Mouse (Mus musculus) liver, embryonic 15.5 days (tissue): ENCODE data around the gene Bcat2. TPM values are rescaled to one million over a fixed set of nuclear protein-coding genes. Genes with fewer than 3 reads are reported as not detected.

Experiments
- ATAC-seq: fragments of 200-750 bp; cut with Nextera tagmentation; 2 replicates; pipeline ENCODE4 v1.8.0; 2017; ENCODE audit warnings: moderate number of reproducible peaks, mild to moderate bottlenecking, moderate library complexity; ENCODE audit not compliant: insufficient read depth
- H3K27ac ChIP-seq: fragments of 300-500 bp; sonication (generic); replicated peaks from 2 replicates; pipeline ENCODE4 v1.5.1; 2015; ENCODE audit warnings: mild to moderate bottlenecking, inconsistent platforms
- H3K27me3 ChIP-seq: fragments of 300-500 bp; sonication (generic); 2 replicates; pipeline ENCODE4 v1.6.1; 2015; ENCODE audit warnings: mild to moderate bottlenecking, inconsistent platforms
- H3K36me3 ChIP-seq: fragments of 300-500 bp; sonication (generic); replicated peaks from 2 replicates; pipeline ENCODE4 v1.6.1; 2015; ENCODE audit warnings: moderate library complexity, mild to moderate bottlenecking, inconsistent platforms
- H3K4me1 ChIP-seq: fragments of 300-500 bp; sonication (generic); replicated peaks from 2 replicates; pipeline ENCODE4 v1.6.1; 2015; ENCODE audit warnings: inconsistent platforms
- H3K4me2 ChIP-seq: fragments of 300-500 bp; sonication (generic); 2 replicates; pipeline ENCODE4 v1.6.1; 2015; ENCODE audit warnings: moderate library complexity, mild to moderate bottlenecking, inconsistent platforms
- H3K4me3 ChIP-seq: fragments of 300-500 bp; sonication (generic); replicated peaks from 2 replicates; pipeline ENCODE4 v1.5.1; 2015; ENCODE audit warnings: mild to moderate bottlenecking, inconsistent platforms
- H3K9ac ChIP-seq: fragments of 300-500 bp; sonication (generic); 2 replicates; pipeline ENCODE4 v1.6.1; 2015; ENCODE audit warnings: moderate library complexity, mild to moderate bottlenecking, inconsistent platforms
- H3K9me3 ChIP-seq: fragments of 300-500 bp; sonication (generic); replicated peaks from 2 replicates; pipeline ENCODE4 v1.6.1; 2016; ENCODE audit warnings: inconsistent platforms
- WGBS: fragments of 180-500 bp; shearing (Covaris S2); methylation state at CpG from one replicate; pipeline ENCODE4 v1.1.7; 2015; ENCODE audit warnings: mixed read lengths; ENCODE audit not compliant: insufficient replicate concordance; 5-methylcytosine and 5-hydroxymethylcytosine counted together
- polyA plus RNA-seq: library from polyadenylated mRNA; unstranded; fragments of >200 nt; fragmentation: Nextera tagmentation; extraction: Ambion mirVana; gene quantifications from 2 replicates; pipeline ENCODE4 v1.2.1, GENCODE M21; 2015

Bcat2 gene
- polyA plus RNA-seq, 1 experiment from 2014 or later, result 46.3 TPM

GRCm38 (mm10) chr7:45626571-45627076 lies 56.7 kb downstream of the Bcat2 start:
- Histone ChIP-seq H3K4me1 (peaks cover 11% of the 10 kb centered on the region), H3K4me3 (no peak overlapping the region), H3K9ac (no peak overlapping the region), H3K4me2 (no peak overlapping the region), H3K27ac (no peak overlapping the region), H3K27me3 (peaks cover 68% of the 10 kb centered on the region), H3K36me3 (no peaks in the 10 kb centered on the region), H3K9me3 (no peaks in the 10 kb centered on the region)
- 57% methylated on average over 7 of the region's 7 CpGs for WGBS
- ATAC-seq, result no peak

- no peak for ATAC-seq
- Histone ChIP-seq H3K27me3 (peaks cover 71% of the 10 kb centered on the region), H3K27ac (no peak within 1 kb of the TSS)
These were observed 57.3 kb downstream of the Bcat2 start, which contains the start of gene Rasip1 for GRCm38 (mm10) chr7:45627261-45627660. Gene Rasip1, plus strand, starts transcription at chr7:45627488.

GRCm38 (mm10) chr7:45628364-45629294 lies 58.7 kb downstream of the Bcat2 start:
- H3K27ac ChIP-seq, result no peak overlapping the region
- H3K4me1 ChIP-seq, result peaks cover 15% of the 10 kb centered on the region
- H3K27me3 ChIP-seq, result peaks cover 73% of the 10 kb centered on the region
- H3K9ac ChIP-seq, result peak overlapping the region; percentile 48
- H3K9me3 ChIP-seq, result no peaks in the 10 kb centered on the region
- peak overlapping the region; percentile 55 for H3K4me3 ChIP-seq
- WGBS, result 1% methylated on average over 102 of the region's 105 CpGs
- ATAC-seq, result peak; percentile 68
- H3K4me2 ChIP-seq, result peak overlapping the region; percentile 79
- no peaks in the 10 kb centered on the region for H3K36me3 ChIP-seq

More at GRCm38 (mm10) chr7:45627261-45627660, 57.3 kb downstream of the Bcat2 start, which contains the start of gene Rasip1:
- H3K4me3 ChIP-seq, result peak within 1 kb of the TSS; percentile 55
- no peaks in the 10 kb centered on the region for H3K9me3 ChIP-seq
- H3K36me3 ChIP-seq, result no peaks in the 10 kb centered on the region
- H3K9ac ChIP-seq, result peak within 1 kb of the TSS; percentile 48; the same call in 1 of the 2 replicates
- H3K4me2 ChIP-seq, result peak within 1 kb of the TSS; percentile 79
- WGBS, result 48% methylated on average over 9 of the region's 9 CpGs
- H3K4me1 ChIP-seq, result peaks cover 13% of the 10 kb centered on the region

DNA sequence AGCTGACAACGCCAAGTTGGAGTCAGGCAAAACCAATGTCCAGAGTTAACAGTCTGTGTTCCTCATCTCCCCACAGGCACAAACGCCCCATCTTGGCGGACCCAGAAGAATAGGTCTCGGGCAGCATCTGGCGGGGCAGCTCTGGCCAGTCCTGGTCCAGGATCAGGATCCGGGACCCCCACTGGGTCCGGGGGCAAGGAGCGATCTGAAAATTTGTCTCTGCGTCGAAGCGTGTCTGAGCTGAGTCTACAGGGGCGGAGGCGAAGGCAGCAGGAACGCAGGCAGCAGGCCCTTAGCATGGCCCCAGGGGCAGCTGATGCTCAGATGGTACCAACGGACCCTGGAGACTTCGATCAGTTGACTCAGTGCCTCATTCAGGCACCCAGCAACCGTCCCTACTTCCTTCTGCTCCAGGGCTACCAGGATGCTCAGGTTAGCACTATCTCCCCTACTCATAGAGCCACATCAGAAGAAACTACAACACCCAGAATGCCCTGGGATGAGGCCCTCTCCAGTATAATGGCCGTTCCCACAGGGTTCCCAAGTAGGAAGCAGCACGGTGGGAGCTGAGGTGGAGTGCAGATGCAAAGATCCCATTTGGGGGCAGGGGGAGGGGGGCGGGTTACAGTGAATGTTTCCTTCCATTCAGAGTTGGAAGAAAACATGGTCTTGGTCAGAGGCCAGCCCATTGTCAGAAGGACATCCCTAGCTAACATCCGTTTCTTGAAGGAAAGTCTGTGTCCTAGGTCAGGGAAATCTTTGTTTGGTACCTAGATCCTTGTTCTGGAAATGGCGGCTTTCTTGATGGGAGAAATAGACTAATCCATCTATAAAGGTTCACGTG lies 60.3 kb downstream of the Bcat2 start:
- H3K27me3 ChIP-seq, result peaks cover 67% of the 10 kb centered on the region
- ATAC-seq, result no peak
- no peaks in the 10 kb centered on the region for H3K9me3 ChIP-seq
- no peak overlapping the region for H3K9ac ChIP-seq
- no peak overlapping the region for H3K27ac ChIP-seq
- 68% methylated on average over 23 of the region's 23 CpGs for WGBS
- H3K4me1 ChIP-seq, result peaks cover 15% of the 10 kb centered on the region
- H3K4me3 ChIP-seq, result no peak overlapping the region
- no peaks in the 10 kb centered on the region for H3K36me3 ChIP-seq
- no peak overlapping the region for H3K4me2 ChIP-seq

GRCm38 (mm10) chr7:45632499-45632898 lies 62.5 kb downstream of the Bcat2 start:
- WGBS, result 43% methylated on average over 35 of the region's 35 CpGs
- Histone ChIP-seq H3K9ac (no peak overlapping the region), H3K4me1 (peaks cover 15% of the 10 kb centered on the region), H3K4me2 (peak overlapping the region; percentile 19), H3K9me3 (no peaks in the 10 kb centered on the region), H3K36me3 (no peaks in the 10 kb centered on the region), H3K27ac (no peak overlapping the region), H3K27me3 (peaks cover 47% of the 10 kb centered on the region), H3K4me3 (no peak overlapping the region)
- ATAC-seq, result no peak

GRCm38 (mm10) chr7:45634946-45635681 lies 65.2 kb downstream of the Bcat2 start:
- no peak overlapping the region for H3K9ac ChIP-seq
- H3K4me3 ChIP-seq, result no peak overlapping the region
- H3K4me2 ChIP-seq, result no peak overlapping the region
- peaks cover 21% of the 10 kb centered on the region for H3K27me3 ChIP-seq
- no peaks in the 10 kb centered on the region for H3K9me3 ChIP-seq
- no peak overlapping the region for H3K27ac ChIP-seq
- H3K36me3 ChIP-seq, result no peaks in the 10 kb centered on the region
- peak; percentile 17; the same call in 1 of the 2 replicates for ATAC-seq
- 38% methylated on average over 11 of the region's 11 CpGs for WGBS
- peaks cover 4% of the 10 kb centered on the region for H3K4me1 ChIP-seq

DNA sequence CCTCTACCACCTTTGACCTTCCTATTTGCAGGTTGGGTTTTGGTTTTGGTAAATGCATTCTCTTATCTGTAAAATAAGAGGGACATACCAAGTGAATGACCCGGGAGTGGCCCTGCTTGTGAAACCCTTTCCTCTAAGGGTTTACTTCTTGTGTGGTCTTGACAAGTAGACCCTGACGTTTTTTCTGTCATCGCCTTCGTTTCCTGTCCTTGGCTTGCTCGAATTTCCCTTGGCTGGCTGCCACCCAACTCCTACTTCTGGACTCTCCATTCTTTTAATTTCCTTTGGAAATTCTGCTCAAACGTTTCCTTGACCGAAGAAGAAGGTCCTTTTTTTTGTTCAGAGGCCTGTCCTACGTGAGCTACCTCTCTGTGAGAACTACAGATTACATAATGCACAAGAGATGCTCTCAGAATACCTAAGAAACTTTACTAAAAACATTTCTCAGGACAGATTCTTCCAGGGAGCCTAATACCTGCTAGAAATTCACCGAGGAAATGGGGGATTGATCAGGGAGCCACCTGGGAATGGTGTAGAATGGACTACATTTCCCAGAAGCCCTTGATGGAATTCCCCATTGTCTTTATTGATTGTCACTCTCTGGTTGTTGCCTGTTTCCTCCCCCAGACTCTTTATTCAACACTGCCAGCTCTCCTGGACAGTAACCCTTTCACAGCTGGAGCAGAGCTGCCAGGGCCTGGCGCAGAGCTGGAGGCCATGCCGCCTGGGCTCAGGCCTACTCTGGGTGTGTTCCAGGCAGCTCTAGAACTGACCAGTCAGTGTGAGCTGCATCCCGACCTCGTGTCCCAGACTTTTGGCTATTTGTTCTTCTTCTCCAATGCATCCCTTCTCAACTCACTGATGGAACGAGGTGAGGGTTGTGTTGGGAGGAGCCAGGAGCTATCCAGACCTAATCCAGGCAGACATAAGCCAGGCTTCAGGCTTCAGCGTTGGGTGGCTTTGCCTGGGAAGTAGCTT lies 66.0 kb downstream of the Bcat2 start:
- no peak overlapping the region for H3K4me3 ChIP-seq
- WGBS, result 51% methylated on average over 15 of the region's 15 CpGs

GRCm38 (mm10) chr7:45637710-45638109 lies 67.8 kb downstream of the Bcat2 start:
- H3K4me3 ChIP-seq, result no peak overlapping the region
- H3K27me3 ChIP-seq, result peaks cover 8% of the 10 kb centered on the region; the same call in 1 of the 2 replicates
- no peak for ATAC-seq
- no peak overlapping the region for H3K27ac ChIP-seq
- H3K4me1 ChIP-seq, result peaks cover 1% of the 10 kb centered on the region; the same call in 1 of the 2 replicates
- no peaks in the 10 kb centered on the region for H3K9me3 ChIP-seq
- H3K36me3 ChIP-seq, result no peaks in the 10 kb centered on the region
- no peak overlapping the region for H3K9ac ChIP-seq
- 65% methylated on average over 6 of the region's 6 CpGs for WGBS
- no peak overlapping the region for H3K4me2 ChIP-seq

More for the DNA sequence above, 66.0 kb downstream of the Bcat2 start:
- H3K36me3 ChIP-seq, result no peaks in the 10 kb centered on the region
- H3K4me2 ChIP-seq, result no peak overlapping the region
- peaks cover 12% of the 10 kb centered on the region for H3K27me3 ChIP-seq
- no peaks in the 10 kb centered on the region for H3K9me3 ChIP-seq
- peaks cover 4% of the 10 kb centered on the region for H3K4me1 ChIP-seq
- H3K9ac ChIP-seq, result no peak overlapping the region
- H3K27ac ChIP-seq, result no peak overlapping the region
- no peak for ATAC-seq

- no peak overlapping the region for H3K9ac ChIP-seq
- WGBS, result 63% methylated on average over 29 of the region's 29 CpGs
- H3K4me3 ChIP-seq, result no peak overlapping the region
These were observed 68.9 kb downstream of the Bcat2 start for GRCm38 (mm10) chr7:45638623-45639401.

More at GRCm38 (mm10) chr7:45638623-45639401, 68.9 kb downstream of the Bcat2 start:
- Histone ChIP-seq H3K9me3 (no peaks in the 10 kb centered on the region), H3K36me3 (no peaks in the 10 kb centered on the region), H3K27ac (no peak overlapping the region), H3K4me2 (peak overlapping the region; percentile 32), H3K27me3 (peaks cover 9% of the 10 kb centered on the region; the same call in 1 of the 2 replicates), H3K4me1 (peaks cover 11% of the 10 kb centered on the region)
- peak; percentile 44 for ATAC-seq
